Mouse (Mus musculus): ENCODE data around the gene Ube2h. TPM values are rescaled to one million over a fixed set of nuclear protein-coding genes. Genes with fewer than 3 reads are reported as not detected.

Ube2h gene
- polyA plus RNA-seq, 1 experiment from 2014 or later: 35.4 TPM

GRCm38 (mm10) chr6:30265402-30265801, 38.9 kb downstream of the Ube2h start:
- peaks cover 6% of the 10 kb centered on the region for H3K36me3 ChIP-seq
- no peak overlapping the region for H3K9ac ChIP-seq
- 64% methylated on average over 4 of the region's 4 CpGs for WGBS
- H3K27me3 ChIP-seq (replicated peaks): no peaks in the 10 kb centered on the region
- no peak overlapping the region for H3K4me3 ChIP-seq (replicated peaks)
- H3K27ac ChIP-seq: no peak overlapping the region
- no peaks in the 10 kb centered on the region for H3K9me3 ChIP-seq
- H3K4me1 ChIP-seq (replicated peaks): 0 out of 2 replicates have a peak, but pooled peaks cover 7% of the 10 kb centered on the region
- no peak overlapping the region for H3K4me2 ChIP-seq (replicated peaks)
- no peak for ATAC-seq

GRCm38 (mm10) chr6:30263053-30263452, 41.3 kb downstream of the Ube2h start:
- 48% methylated on average over 4 of the region's 4 CpGs for WGBS
- ATAC-seq: no peak
- H3K27me3 ChIP-seq (replicated peaks): no peaks in the 10 kb centered on the region
- no peak overlapping the region for H3K4me3 ChIP-seq (replicated peaks)
- no peak overlapping the region for H3K9ac ChIP-seq
- 0 out of 2 replicates have a peak, but pooled peaks cover 7% of the 10 kb centered on the region for H3K4me1 ChIP-seq (replicated peaks)
- no peak overlapping the region for H3K27ac ChIP-seq
- H3K36me3 ChIP-seq: peaks cover 17% of the 10 kb centered on the region
- no peak overlapping the region for H3K4me2 ChIP-seq (replicated peaks)
- no peaks in the 10 kb centered on the region for H3K9me3 ChIP-seq

- Histone ChIP-seq H3K4me1 (replicated peaks) (0 out of 2 replicates have a peak, but pooled peaks cover 7% of the 10 kb centered on the region), H3K9me3 (no peaks in the 10 kb centered on the region), H3K27me3 (replicated peaks) (no peaks in the 10 kb centered on the region), H3K9ac (no peak overlapping the region), H3K27ac (no peak overlapping the region), H3K4me2 (replicated peaks) (no peak overlapping the region), H3K4me3 (replicated peaks) (no peak overlapping the region), H3K36me3 (peaks cover 13% of the 10 kb centered on the region)
- WGBS: 86% methylated on average over 6 of the region's 6 CpGs
- no peak for ATAC-seq
Observed at GRCm38 (mm10) chr6:30259271-30259670, 45.1 kb downstream of the Ube2h start.

- Histone ChIP-seq H3K4me2 (replicated peaks) (no peak overlapping the region), H3K4me3 (replicated peaks) (no peak overlapping the region), H3K4me1 (replicated peaks) (0 out of 2 replicates have a peak, but pooled peaks cover 6% of the 10 kb centered on the region), H3K36me3 (peaks cover 13% of the 10 kb centered on the region), H3K9me3 (no peaks in the 10 kb centered on the region), H3K27ac (no peak overlapping the region), H3K27me3 (replicated peaks) (no peaks in the 10 kb centered on the region), H3K9ac (no peak overlapping the region)
- ATAC-seq: no peak
- WGBS: 62% methylated on average over 1 of the region's 1 CpGs
Observed at GRCm38 (mm10) chr6:30257962-30258361, 46.4 kb downstream of the Ube2h start.

GRCm38 (mm10) chr6:30255846-30256245, 48.5 kb downstream of the Ube2h start:
- Histone ChIP-seq H3K9ac (no peak overlapping the region), H3K36me3 (peaks cover 11% of the 10 kb centered on the region; the same call in 1 of the 2 replicates), H3K27me3 (replicated peaks) (no peaks in the 10 kb centered on the region), H3K4me1 (replicated peaks) (no peaks in the 10 kb centered on the region), H3K4me3 (replicated peaks) (no peak overlapping the region), H3K9me3 (no peaks in the 10 kb centered on the region), H3K27ac (no peak overlapping the region), H3K4me2 (replicated peaks) (no peak overlapping the region)
- 89% methylated on average over 1 of the region's 1 CpGs for WGBS
- ATAC-seq: no peak

GRCm38 (mm10) chr6:30252271-30253010, 51.9 kb downstream of the Ube2h start:
- Histone ChIP-seq H3K4me3 (replicated peaks) (no peak overlapping the region), H3K27ac (no peak overlapping the region), H3K27me3 (replicated peaks) (no peaks in the 10 kb centered on the region), H3K36me3 (no peaks in the 10 kb centered on the region), H3K9ac (no peak overlapping the region), H3K9me3 (no peaks in the 10 kb centered on the region), H3K4me1 (replicated peaks) (no peaks in the 10 kb centered on the region), H3K4me2 (replicated peaks) (no peak overlapping the region)
- ATAC-seq: no peak
- WGBS: 85% methylated on average over 5 of the region's 5 CpGs

GRCm38 (mm10) chr6:30248708-30249107, 55.6 kb downstream of the Ube2h start:
- Histone ChIP-seq H3K9ac (no peak overlapping the region), H3K4me3 (replicated peaks) (no peak overlapping the region), H3K4me2 (replicated peaks) (no peak overlapping the region), H3K4me1 (replicated peaks) (no peaks in the 10 kb centered on the region), H3K36me3 (no peaks in the 10 kb centered on the region), H3K27me3 (replicated peaks) (no peaks in the 10 kb centered on the region), H3K9me3 (no peaks in the 10 kb centered on the region), H3K27ac (no peak overlapping the region)
- 83% methylated on average over 3 of the region's 3 CpGs for WGBS
- ATAC-seq: no peak

GRCm38 (mm10) chr6:30245940-30246339, 58.4 kb downstream of the Ube2h start:
- no peaks in the 10 kb centered on the region for H3K27me3 ChIP-seq (replicated peaks)
- no peaks in the 10 kb centered on the region for H3K9me3 ChIP-seq
- H3K27ac ChIP-seq: no peak overlapping the region
- no peak overlapping the region for H3K9ac ChIP-seq
- 84% methylated on average over 5 of the region's 5 CpGs for WGBS
- no peaks in the 10 kb centered on the region for H3K4me1 ChIP-seq (replicated peaks)
- no peak overlapping the region for H3K4me3 ChIP-seq (replicated peaks)
- ATAC-seq: no peak
- H3K4me2 ChIP-seq (replicated peaks): no peak overlapping the region
- H3K36me3 ChIP-seq: no peaks in the 10 kb centered on the region; the same call in 1 of the 2 replicates

GRCm38 (mm10) chr6:30245397-30245796, 58.9 kb downstream of the Ube2h start:
- Histone ChIP-seq H3K9ac (no peak overlapping the region), H3K4me2 (replicated peaks) (no peak overlapping the region), H3K36me3 (no peaks in the 10 kb centered on the region; the same call in 1 of the 2 replicates), H3K27me3 (replicated peaks) (no peaks in the 10 kb centered on the region), H3K27ac (no peak overlapping the region), H3K9me3 (no peaks in the 10 kb centered on the region), H3K4me3 (replicated peaks) (no peak overlapping the region), H3K4me1 (replicated peaks) (no peaks in the 10 kb centered on the region)
- no peak for ATAC-seq
- 87% methylated on average over 5 of the region's 5 CpGs for WGBS

- no peak overlapping the region for H3K4me2 ChIP-seq (replicated peaks)
- no peaks in the 10 kb centered on the region; the same call in 1 of the 2 replicates for H3K36me3 ChIP-seq
- ATAC-seq: no peak
- H3K27me3 ChIP-seq (replicated peaks): no peaks in the 10 kb centered on the region
- H3K4me3 ChIP-seq (replicated peaks): no peak overlapping the region
- no peaks in the 10 kb centered on the region for H3K4me1 ChIP-seq (replicated peaks)
- 86% methylated on average over 9 of the region's 9 CpGs for WGBS
- no peak overlapping the region for H3K9ac ChIP-seq
- H3K9me3 ChIP-seq: no peaks in the 10 kb centered on the region
- H3K27ac ChIP-seq: no peak overlapping the region
Observed at GRCm38 (mm10) chr6:30243347-30244007, 60.9 kb downstream of the Ube2h start.

- no peak for ATAC-seq
- H3K9me3 ChIP-seq: no peaks in the 10 kb centered on the region
- H3K36me3 ChIP-seq: no peaks in the 10 kb centered on the region; the same call in 1 of the 2 replicates
- H3K27me3 ChIP-seq (replicated peaks): no peaks in the 10 kb centered on the region
- no peak overlapping the region for H3K27ac ChIP-seq
- H3K9ac ChIP-seq: no peak overlapping the region
- no peak overlapping the region for H3K4me3 ChIP-seq (replicated peaks)
- H3K4me1 ChIP-seq (replicated peaks): no peaks in the 10 kb centered on the region
- 70% methylated on average over 4 of the region's 4 CpGs for WGBS
- no peak overlapping the region for H3K4me2 ChIP-seq (replicated peaks)
Observed at GRCm38 (mm10) chr6:30242928-30243327, 61.4 kb downstream of the Ube2h start.

GRCm38 (mm10) chr6:30240105-30240504, 64.2 kb downstream of the Ube2h start:
- no peak for ATAC-seq
- Histone ChIP-seq H3K4me3 (replicated peaks) (no peak overlapping the region), H3K27ac (no peak overlapping the region), H3K4me2 (replicated peaks) (no peak overlapping the region), H3K27me3 (replicated peaks) (no peaks in the 10 kb centered on the region), H3K36me3 (no peaks in the 10 kb centered on the region; the same call in 1 of the 2 replicates), H3K9ac (no peak overlapping the region), H3K4me1 (replicated peaks) (no peaks in the 10 kb centered on the region), H3K9me3 (no peaks in the 10 kb centered on the region)
- WGBS: 87% methylated on average over 7 of the region's 7 CpGs
